Mouse (Mus musculus) lung, postnatal 0 days (tissue): ENCODE results near the gene BC030499. TPM values are rescaled to one million over a fixed set of nuclear protein-coding genes. Genes with fewer than 3 reads are reported as not detected.

Experiments used
- ATAC-seq: fragments of 200-750 bp; cut with Nextera tagmentation; 2 replicates; pipeline ENCODE4 v1.8.0; 2017; ENCODE audit warnings: moderate library complexity
- DNase-seq: peaks from one replicate; pipeline ENCODE4 v3.0.0-alpha.2; 2016; ENCODE audit warnings: low spot score
- H3K27ac ChIP-seq: fragments of 300-500 bp; sonication (generic); 2 replicates; pipeline ENCODE4 v1.5.1; 2014; ENCODE audit warnings: antibody characterized with exemption, mild to moderate bottlenecking, low read length, mixed read lengths
- H3K27me3 ChIP-seq: fragments of 300-500 bp; sonication (generic); replicated peaks from 2 replicates; pipeline ENCODE4 v1.6.1; 2014; ENCODE audit warnings: low read length, mixed read lengths; ENCODE audit not compliant: insufficient read depth
- H3K36me3 ChIP-seq: fragments of 300-500 bp; sonication (generic); 2 replicates; pipeline ENCODE4 v1.6.1; 2014; ENCODE audit warnings: low read length, mixed read lengths; ENCODE audit not compliant: insufficient read depth
- H3K4me1 ChIP-seq: fragments of 300-500 bp; sonication (generic); 2 replicates; pipeline ENCODE4 v1.6.1; 2014; ENCODE audit warnings: antibody characterized with exemption, low read depth, low read length, mixed read lengths; ENCODE audit not compliant: insufficient read depth
- H3K4me2 ChIP-seq: fragments of 300-500 bp; sonication (generic); replicated peaks from 2 replicates; pipeline ENCODE4 v1.6.1; 2014; ENCODE audit warnings: low read depth, mild to moderate bottlenecking, low read length, moderate library complexity, mixed read lengths
- H3K4me3 ChIP-seq: fragments of 300-500 bp; sonication (generic); 2 replicates; pipeline ENCODE4 v1.5.1; 2014; ENCODE audit warnings: low read depth, low read length
- H3K9ac ChIP-seq: fragments of 300-500 bp; sonication (generic); replicated peaks from 2 replicates; pipeline ENCODE4 v1.6.1; 2014; ENCODE audit warnings: low read depth, mild to moderate bottlenecking
- H3K9me3 ChIP-seq: fragments of 300-500 bp; sonication (generic); 2 replicates; pipeline ENCODE4 v1.6.1; 2016; ENCODE audit warnings: low read length, mixed read lengths
- CTCF ChIP-seq: IDR thresholded peaks from 2 replicates; pipeline ENCODE4 v1.5.1; 2016; ENCODE audit warnings: antibody characterized with exemption, mild to moderate bottlenecking
- EP300 ChIP-seq: IDR thresholded peaks from 2 replicates; pipeline ENCODE4 v1.6.1; 2016; ENCODE audit warnings: antibody characterized with exemption, mild to moderate bottlenecking, control low read depth
- WGBS: fragments of 180-500 bp; shearing (Covaris S2); extraction: QIAGEN DNeasy Blood & Tissue Kit; methylation state at CpG from one replicate; pipeline ENCODE4 v1.1.7; 2014; 5-methylcytosine and 5-hydroxymethylcytosine counted together
- polyA plus RNA-seq: library from polyadenylated mRNA; unstranded; fragments of >200 nt; fragmentation: Nextera tagmentation; extraction: Ambion mirVana; gene quantifications from 2 replicates; pipeline ENCODE4 v1.2.1, GENCODE M21; 2015

Gene BC030499
- polyA plus RNA-seq, 1 experiment from 2014 or later, result not detected

DNA sequence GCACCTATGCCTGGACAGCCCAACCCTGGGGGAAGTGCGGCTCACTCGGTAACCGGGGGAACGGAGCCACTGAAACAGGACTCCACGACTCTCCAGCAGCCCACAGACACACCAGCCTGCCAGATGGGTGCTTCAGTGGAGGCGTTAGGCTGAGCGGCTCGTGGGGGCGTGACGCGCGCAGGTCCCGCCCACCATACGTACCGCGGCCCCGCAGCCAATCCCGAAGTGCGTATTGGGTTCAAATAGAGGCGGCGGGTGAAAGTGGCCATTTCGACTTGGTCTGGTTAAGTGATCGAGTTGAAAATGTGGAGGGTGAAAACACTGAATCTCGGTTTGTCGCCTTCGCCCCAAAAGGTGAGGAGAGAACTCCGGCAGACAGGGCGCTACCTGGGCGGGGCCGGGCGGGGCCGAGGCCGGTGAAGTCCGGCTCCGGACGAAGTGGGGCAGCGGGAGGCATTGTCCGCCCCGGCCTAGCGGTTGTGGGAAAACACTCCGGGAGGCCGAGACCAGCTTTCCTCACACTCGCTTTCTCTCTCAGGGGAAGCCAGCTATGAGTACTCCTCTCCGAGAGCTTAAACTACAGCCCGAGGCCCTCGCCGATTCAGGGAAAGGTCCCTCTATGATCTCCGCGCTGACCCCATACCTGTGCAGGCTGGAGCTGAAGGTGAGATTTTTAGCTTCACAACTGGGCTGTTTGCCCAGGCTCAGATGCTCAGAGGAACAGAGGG, 10.9 kb downstream of the BC030499 start, which contains the start of gene Spag5:
Gene Spag5, plus strand, starts transcription at position 173 of the 728 bp plus-strand sequence.
- DNase-seq (peak; percentile 95), ATAC-seq (peak; percentile 100)
- no peak for TF ChIP-seq EP300
- no peak for TF ChIP-seq CTCF
- Histone ChIP-seq H3K27ac (no peak within 1 kb of the TSS), H3K4me3 (peak within 1 kb of the TSS; percentile 71), H3K4me2 (peak within 1 kb of the TSS; percentile 91), H3K36me3 (no peaks in the 10 kb centered on the region), H3K9me3 (no peaks in the 10 kb centered on the region), H3K9ac (no peak within 1 kb of the TSS), H3K27me3 (no peaks in the 10 kb centered on the region), H3K4me1 (no peaks in the 10 kb centered on the region)
- under 1% methylated on average over 49 of the region's 49 CpGs for WGBS

DNA sequence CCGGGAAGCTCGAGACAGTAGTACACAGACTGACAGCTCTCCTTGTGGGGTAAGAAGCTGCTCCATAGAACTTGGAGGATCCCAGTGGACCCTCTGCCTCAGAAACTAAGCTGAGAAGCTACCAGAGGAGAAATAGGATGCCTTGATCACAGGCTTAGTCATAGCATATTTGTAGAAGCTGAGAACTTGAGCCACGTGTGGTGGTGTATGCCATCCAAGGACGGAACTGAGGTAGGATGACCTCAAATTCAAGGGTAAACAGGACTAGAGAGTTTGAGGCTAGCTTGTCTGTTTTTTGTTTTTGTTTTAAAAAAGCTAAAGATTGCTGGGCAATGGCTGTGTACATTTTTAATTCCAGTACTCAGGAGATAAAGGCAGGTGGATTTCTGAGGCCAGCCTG, 14.6 kb downstream of the BC030499 start:
- H3K27me3 ChIP-seq, result no peaks in the 10 kb centered on the region
- TF ChIP-seq CTCF (no peak), EP300 (no peak)
- no peaks in the 10 kb centered on the region for H3K36me3 ChIP-seq
- no peaks in the 10 kb centered on the region for H3K4me1 ChIP-seq
- 83% methylated on average over 4 of the region's 4 CpGs for WGBS
- no peak overlapping the region for H3K4me3 ChIP-seq
- no peak overlapping the region for H3K4me2 ChIP-seq
- H3K9ac ChIP-seq, result no peak overlapping the region
- ATAC-seq (no peak), DNase-seq (no peak)
- no peak overlapping the region for H3K27ac ChIP-seq
- no peaks in the 10 kb centered on the region for H3K9me3 ChIP-seq

DNA sequence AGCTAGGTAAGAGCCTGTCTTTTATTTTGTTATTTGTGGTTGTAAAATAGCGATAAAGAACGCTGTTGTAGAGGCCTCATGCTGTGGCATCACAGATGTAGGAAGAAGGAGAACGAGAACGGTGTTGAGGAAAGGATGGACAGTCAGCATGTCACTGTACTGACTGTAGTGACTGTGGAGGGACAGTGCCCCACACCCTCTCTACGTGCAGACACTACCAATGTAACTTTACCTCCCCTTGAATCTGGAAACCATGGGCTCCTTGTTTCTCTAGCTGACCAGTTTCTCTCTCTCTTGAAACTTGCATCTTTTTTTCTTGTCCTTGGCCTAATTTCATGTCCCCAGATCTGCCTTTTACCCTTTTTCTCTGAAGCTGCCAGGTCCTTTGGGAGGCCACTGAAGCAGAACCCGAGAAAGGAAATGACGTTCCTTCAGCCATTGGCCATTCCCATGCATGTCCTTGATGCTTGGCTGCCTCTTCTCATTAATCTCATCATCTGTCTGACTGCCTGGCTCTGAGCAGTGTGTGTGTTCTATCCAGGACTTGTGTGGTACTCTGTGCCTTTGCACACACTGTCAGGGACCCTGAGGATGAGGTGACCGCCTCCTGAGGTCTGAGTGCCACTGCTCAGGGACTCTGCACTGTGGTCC, 20.3 kb downstream of the BC030499 start:
- DNase-seq (no peak), ATAC-seq (no peak)
- Histone ChIP-seq H3K4me3 (no peak overlapping the region), H3K4me1 (no peaks in the 10 kb centered on the region), H3K36me3 (no peaks in the 10 kb centered on the region), H3K9me3 (no peaks in the 10 kb centered on the region), H3K27ac (no peak overlapping the region), H3K27me3 (no peaks in the 10 kb centered on the region), H3K4me2 (no peak overlapping the region), H3K9ac (no peak overlapping the region)
- WGBS, result 87% methylated on average over 8 of the region's 8 CpGs
- TF ChIP-seq EP300 (no peak), CTCF (no peak)

DNA sequence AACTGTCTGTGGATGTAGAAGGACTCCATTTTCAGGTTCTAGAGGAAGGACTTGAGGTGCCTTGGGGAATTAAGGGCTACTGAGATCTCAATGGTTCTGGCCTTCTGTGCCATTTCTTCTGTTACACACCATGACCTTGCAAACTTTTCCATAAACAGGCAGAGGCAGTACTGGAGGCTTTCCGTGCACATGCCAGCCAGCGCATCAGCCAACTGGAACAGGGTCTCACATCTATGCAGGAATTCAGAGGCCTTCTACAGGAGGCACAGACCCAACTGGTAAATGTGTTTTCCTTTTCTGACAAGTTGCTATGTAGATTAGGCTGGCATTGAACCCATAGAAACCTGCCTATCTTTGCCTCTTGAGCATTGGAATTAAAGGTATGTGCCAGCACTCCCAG, 23.0 kb downstream of the BC030499 start:
- Histone ChIP-seq H3K4me1 (no peaks in the 10 kb centered on the region), H3K9me3 (no peaks in the 10 kb centered on the region), H3K4me3 (no peak overlapping the region), H3K27me3 (no peaks in the 10 kb centered on the region), H3K36me3 (no peaks in the 10 kb centered on the region), H3K4me2 (no peak overlapping the region), H3K27ac (no peak overlapping the region), H3K9ac (no peak overlapping the region)
- 93% methylated on average over 2 of the region's 2 CpGs for WGBS
- TF ChIP-seq EP300, result no peak
- no peak for TF ChIP-seq CTCF
- DNase-seq, result no peak
- no peak for ATAC-seq

DNA sequence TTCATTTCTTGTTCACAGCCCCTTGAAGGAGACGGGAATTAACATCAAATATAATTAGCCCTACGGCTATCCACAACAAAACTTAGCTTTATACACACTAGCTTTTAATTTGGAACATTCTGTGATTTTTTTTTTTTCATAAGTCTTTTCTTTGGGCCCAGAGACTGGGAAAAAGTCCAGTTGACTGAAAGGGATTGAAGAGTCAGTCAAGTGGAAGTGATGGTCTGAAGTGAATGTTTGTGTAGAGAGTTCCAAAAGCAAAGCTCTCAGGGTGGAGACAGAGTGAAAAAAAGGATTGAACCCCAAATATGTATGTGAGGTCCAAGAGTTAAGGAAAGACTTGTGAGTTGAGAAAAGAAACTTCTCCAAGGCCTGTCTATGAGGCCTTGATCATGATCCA, 27.8 kb downstream of the BC030499 start:
- WGBS, result 96% methylated on average over 2 of the region's 2 CpGs
- TF ChIP-seq CTCF (no peak), EP300 (no peak)
- Histone ChIP-seq H3K36me3 (no peaks in the 10 kb centered on the region), H3K4me2 (no peak overlapping the region), H3K4me1 (no peaks in the 10 kb centered on the region), H3K9me3 (no peaks in the 10 kb centered on the region), H3K9ac (no peak overlapping the region), H3K27me3 (no peaks in the 10 kb centered on the region), H3K27ac (no peak overlapping the region), H3K4me3 (no peak overlapping the region)
- ATAC-seq (no peak), DNase-seq (no peak)

DNA sequence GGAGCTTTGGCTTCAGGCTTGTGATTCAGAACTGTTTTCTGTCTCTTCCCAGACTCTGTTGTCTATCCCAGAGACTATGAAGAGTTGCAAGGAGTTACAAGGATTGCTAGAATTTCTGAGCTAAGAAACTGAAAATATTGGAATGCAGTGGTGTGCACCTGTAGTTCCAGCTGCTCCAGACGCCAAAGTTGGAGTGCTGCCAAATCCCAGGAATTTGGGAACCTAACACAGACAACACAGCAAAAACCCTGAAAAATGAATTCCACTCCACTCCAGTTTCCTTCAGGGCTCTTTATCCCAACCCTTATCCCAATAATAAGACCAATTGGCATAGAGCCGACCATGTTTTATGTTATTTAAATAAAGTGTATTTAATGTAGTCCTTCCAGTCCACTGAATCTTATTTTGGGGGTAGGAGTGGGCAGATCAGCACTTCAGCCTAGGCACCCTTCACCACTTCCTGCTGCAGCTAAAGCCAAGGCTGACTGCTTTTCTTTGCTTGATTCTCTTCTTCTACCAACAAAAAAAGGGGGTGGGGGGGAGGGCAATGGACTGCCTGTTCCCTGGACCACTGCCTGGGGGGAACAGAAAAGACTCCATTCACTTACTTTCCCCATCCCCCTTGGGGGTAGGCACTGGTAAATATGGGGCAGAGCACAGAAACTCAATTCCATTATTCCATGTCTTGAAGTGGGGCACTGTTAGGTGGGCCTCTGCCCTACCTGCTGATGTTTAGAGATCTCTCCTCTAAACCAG, 31.6 kb downstream of the BC030499 start:
- TF ChIP-seq EP300 (no peak), CTCF (no peak)
- Histone ChIP-seq H3K9ac (no peak overlapping the region), H3K36me3 (no peaks in the 10 kb centered on the region), H3K4me2 (peak overlapping the region; percentile 48), H3K4me3 (no peak overlapping the region), H3K27ac (peak overlapping the region; percentile 1), H3K4me1 (no peaks in the 10 kb centered on the region), H3K9me3 (no peaks in the 10 kb centered on the region), H3K27me3 (no peaks in the 10 kb centered on the region)
- DNase-seq (no peak), ATAC-seq (peak; percentile 12)
- 21% methylated on average over 2 of the region's 2 CpGs for WGBS
